In genomic region chr7:67546282-67546681, GRCm38 (mm10) we compare ENCODE assay signal across 33 mouse cellular contexts.
DNase-seq lines count a peak whose midpoint lies in the region; ATAC-seq and TF ChIP-seq lines count a peak whose summit lies in the region.
"Had no signal": no experiment of that assay in that cellular context is flagged by ENCODE, and none has a peak within 500 bp of the region (broad histone marks: within the 10 kb centered on the region; RNA-seq: fewer than 3 reads in every experiment).

No protein-coding gene starts in this region.

- no peak overlapping the region for H3K4me3 ChIP-seq in MEL (ENCODE audit: control insufficient read depth in 1 of 2, insufficient read depth in 1 of 2, low read depth in 2 of 2, low read length in 2 of 2)
- H3K4me3 ChIP-seq in forebrain, embryonic 12.5 days (replicated peaks), result no peak overlapping the region
- H3K4me3 ChIP-seq: embryonic facial prominence, embryonic 10.5 days; embryonic facial prominence, embryonic 15.5 days; forebrain, embryonic 15.5 days; heart, embryonic 10.5 days; heart, embryonic 15.5 days; limb, embryonic 10.5 days; limb, embryonic 15.5 days; midbrain, embryonic 10.5 days; midbrain, embryonic 15.5 days; neural tube, embryonic 12.5 days had no signal

- peaks cover 2 to 3% of the 10 kb centered on the region in 2 experiments; a peak in 3 of 4 replicates for H3K4me1 ChIP-seq in MEL (ENCODE audit: control insufficient read depth in 1 of 2, insufficient read depth in 2 of 2, low read length in 2 of 2)
- peaks cover 2% of the 10 kb centered on the region; the same call in 1 of the 2 replicates for H3K4me1 ChIP-seq in forebrain, embryonic 12.5 days
- H3K4me1 ChIP-seq: neural tube, embryonic 12.5 days had no signal

- TF ChIP-seq EP300 in MEL (IDR thresholded peaks at IDR 0.05; ENCODE audit: low read depth in 1 of 2, low read length in 2 of 2), result peak; percentile 39 to 82; a peak in 3 of 4 replicates

- ATAC-seq in hematopoietic stem cell, adult 5-6 weeks (replicated peaks in 1 of 2; ENCODE audit: insufficient read depth in 1 of 2, low FRiP score in 2 of 2, low TSS enrichment in 1 of 2, low read depth in 1 of 2, poor library complexity in 2 of 2, severe bottlenecking in 2 of 2), result peak; percentile 75 to 86
- ATAC-seq in forebrain, embryonic 12.5 days (ENCODE audit: low FRiP score), result no peak
- ATAC-seq: forebrain, embryonic 15.5 days; intestine, postnatal 0 days; midbrain, embryonic 15.5 days had no signal

- no peak overlapping the region for H3K4me2 ChIP-seq in forebrain, embryonic 12.5 days
- H3K4me2 ChIP-seq: embryonic facial prominence, embryonic 15.5 days; forebrain, embryonic 15.5 days; heart, embryonic 15.5 days; hindbrain, embryonic 14.5 days; limb, embryonic 15.5 days; midbrain, embryonic 15.5 days; neural tube, embryonic 12.5 days had no signal

- H3K27ac ChIP-seq in MEL (ENCODE audit: control insufficient read depth, low read depth, low read length), result no peak overlapping the region
- H3K27ac ChIP-seq in forebrain, embryonic 12.5 days, result no peak overlapping the region
- H3K27ac ChIP-seq: embryonic facial prominence, embryonic 10.5 days; embryonic facial prominence, embryonic 15.5 days; forebrain, embryonic 15.5 days; heart, embryonic 10.5 days; heart, embryonic 15.5 days; hindbrain, embryonic 14.5 days; limb, embryonic 10.5 days; limb, embryonic 15.5 days; liver, embryonic 14.5 days; macrophage; midbrain, embryonic 10.5 days; midbrain, embryonic 15.5 days; neural tube, embryonic 12.5 days; stomach, postnatal 0 days had no signal

- no peaks in the 10 kb centered on the region for H3K79me2 ChIP-seq in MEL (ENCODE audit: control insufficient read depth, insufficient read depth, low read length, poor library complexity)

- no peaks in the 10 kb centered on the region for H3K36me3 ChIP-seq in MEL (ENCODE audit: control insufficient read depth in 1 of 2, insufficient read depth in 2 of 2, low read length in 2 of 2)
- 0 out of 2 replicates have a peak, but pooled peaks cover 2% of the 10 kb centered on the region for H3K36me3 ChIP-seq in splenic B cell, adult 2 months (ENCODE audit: control insufficient read depth, insufficient read depth, low read length, poor library complexity, severe bottlenecking)
- no peaks in the 10 kb centered on the region for H3K36me3 ChIP-seq in forebrain, embryonic 12.5 days (replicated peaks)
- H3K36me3 ChIP-seq: embryonic facial prominence, embryonic 10.5 days; embryonic facial prominence, embryonic 15.5 days; forebrain, embryonic 15.5 days; heart, embryonic 10.5 days; heart, embryonic 15.5 days; limb, embryonic 10.5 days; limb, embryonic 15.5 days; midbrain, embryonic 10.5 days; midbrain, embryonic 15.5 days; neural tube, embryonic 12.5 days had no signal

- no peak for TF ChIP-seq RAD21 in MEL (IDR thresholded peaks at IDR 0.05; ENCODE audit: low read depth, low read length)

- WGBS in forebrain, embryonic 12.5 days, result 92% methylated on average over 5 of the region's 5 CpGs

- TF ChIP-seq CTCF in MEL (IDR thresholded peaks at IDR 0.05 in 2 of 3, conservative IDR thresholded peaks at IDR 0.05 in 1 of 3; ENCODE audit: control insufficient read depth in 1 of 3, insufficient read depth in 1 of 3, low read depth in 2 of 3, low read length in 3 of 3, poor library complexity in 1 of 3, severe bottlenecking in 1 of 3), result no peak

- peak; percentile 12 to 21 for DNase-seq in spleen, postnatal 36 days (ENCODE audit: low spot score in 2 of 2)
- DNase-seq in spleen, adult 12 weeks (ENCODE audit: low spot score), result no peak
- DNase-seq in MEL (ENCODE audit: low read depth, low spot score), result peak; percentile 85
- DNase-seq in splenic B cell, adult 2 months (ENCODE audit: low read depth, low spot score), result peak; percentile 68
- no peak for DNase-seq in right cerebral cortex, postnatal 25 days
- no peak for DNase-seq in adrenal gland, adult 8-10 months
- DNase-seq: adrenal gland, postnatal 36 days; cerebellum, adult 2 months; cerebellum, postnatal 14 days; gastrocnemius, postnatal 10 days; kidney, adult 9 months; kidney, postnatal 10 days; layer of hippocampus, adult 9-11 months; lung, adult 2 months; lung, postnatal 10 days; thymus, adult 18-20 months had no signal

- no peaks in the 10 kb centered on the region for H3K27me3 ChIP-seq in MEL (ENCODE audit: control insufficient read depth in 1 of 2, insufficient read depth in 2 of 2, low read length in 2 of 2)
- H3K27me3 ChIP-seq in splenic B cell, adult 2 months (ENCODE audit: control insufficient read depth, insufficient read depth, low read length, poor library complexity, severe bottlenecking), result no peaks in the 10 kb centered on the region
- H3K27me3 ChIP-seq in forebrain, embryonic 12.5 days, result no peaks in the 10 kb centered on the region
- H3K27me3 ChIP-seq: embryonic facial prominence, embryonic 15.5 days; forebrain, embryonic 15.5 days; heart, embryonic 15.5 days; limb, embryonic 15.5 days; midbrain, embryonic 15.5 days; neural tube, embryonic 12.5 days had no signal

- no peak overlapping the region for H3K9ac ChIP-seq in MEL (ENCODE audit: control insufficient read depth, low read depth, low read length, poor library complexity, severe bottlenecking)
- no peak overlapping the region for H3K9ac ChIP-seq in forebrain, embryonic 12.5 days
- H3K9ac ChIP-seq: embryonic facial prominence, embryonic 15.5 days; forebrain, embryonic 15.5 days; heart, embryonic 15.5 days; hindbrain, embryonic 14.5 days; limb, embryonic 15.5 days; liver, embryonic 14.5 days; midbrain, embryonic 15.5 days; neural tube, embryonic 12.5 days had no signal

- H3K9me3 ChIP-seq in MEL (replicated peaks; ENCODE audit: insufficient read depth, low read length), result no peaks in the 10 kb centered on the region
- no peaks in the 10 kb centered on the region for H3K9me3 ChIP-seq in forebrain, embryonic 12.5 days
- H3K9me3 ChIP-seq: embryonic facial prominence, embryonic 10.5 days; embryonic facial prominence, embryonic 15.5 days; forebrain, embryonic 15.5 days; heart, embryonic 10.5 days; heart, embryonic 15.5 days; limb, embryonic 10.5 days; limb, embryonic 15.5 days; midbrain, embryonic 10.5 days; midbrain, embryonic 15.5 days; neural tube, embryonic 12.5 days had no signal

- TF ChIP-seq POLR2A in MEL (IDR thresholded peaks at IDR 0.05; ENCODE audit: control insufficient read depth in 1 of 2, insufficient read depth in 1 of 2, low read depth in 1 of 2, low read length in 2 of 2, poor library complexity in 1 of 2), result no peak

TF ChIP-seq in MEL, 35 proteins besides CTCF, POLR2A, EP300 and RAD21 (continues in another document):
- TF ChIP-seq BHLHE40 (IDR thresholded peaks at IDR 0.05; ENCODE audit: borderline replicate concordance, low read depth, low read length) (no peak), MAX (IDR thresholded peaks at IDR 0.05; ENCODE audit: low read length) (peak; percentile 34; the same call in 1 of the 2 replicates), MYB (IDR thresholded peaks at IDR 0.05; ENCODE audit: low read depth, low read length) (no peak), NELFE (IDR thresholded peaks at IDR 0.05; ENCODE audit: low read depth, low read length) (no peak), HCFC1 (IDR thresholded peaks at IDR 0.05; ENCODE audit: low read depth, low read length) (no peak), ZC3H11A (IDR thresholded peaks at IDR 0.05; ENCODE audit: low read depth, low read length) (no peak), MXI1 (IDR thresholded peaks at IDR 0.05; ENCODE audit: low read depth, low read length) (no peak), POLR2AphosphoS2 (IDR thresholded peaks at IDR 0.05; ENCODE audit: low read length) (no peak), GATA1 (IDR thresholded peaks at IDR 0.05; ENCODE audit: low read depth, low read length) (0 out of 2 replicates have a peak, but pooled peaks have one; percentile 7), CHD2 (IDR thresholded peaks at IDR 0.05; ENCODE audit: low read length) (no peak), JUND (IDR thresholded peaks at IDR 0.05; ENCODE audit: low read depth, low read length) (no peak), MAFK (IDR thresholded peaks at IDR 0.05; ENCODE audit: borderline replicate concordance, low read depth, low read length) (no peak), MEF2A (IDR thresholded peaks at IDR 0.05; ENCODE audit: extremely low read depth, insufficient replicate concordance, low read depth, low read length, poor library complexity, severe bottlenecking) (no peak), SIN3A (IDR thresholded peaks at IDR 0.05; ENCODE audit: low read length) (no peak), USF2 (IDR thresholded peaks at IDR 0.05; ENCODE audit: borderline replicate concordance in 1 of 2, insufficient read depth in 1 of 2, low read depth in 1 of 2, low read length in 2 of 2) (no peak), CHD1 (IDR thresholded peaks at IDR 0.05; ENCODE audit: low read depth, low read length) (no peak), SMC3 (IDR thresholded peaks at IDR 0.05; ENCODE audit: low read depth, low read length) (0 out of 2 replicates have a peak, but pooled peaks have one; percentile 9), ZNF384 (IDR thresholded peaks at IDR 0.05; ENCODE audit: low read depth, low read length) (no peak), ZMIZ1 (IDR thresholded peaks at IDR 0.05; ENCODE audit: low read depth, low read length) (no peak), E2F4 (IDR thresholded peaks at IDR 0.05; ENCODE audit: borderline replicate concordance, low read depth, low read length) (no peak), TAL1 (IDR thresholded peaks at IDR 0.05; ENCODE audit: low read length) (no peak), ETS1 (IDR thresholded peaks at IDR 0.05; ENCODE audit: low read depth, low read length) (0 out of 2 replicates have a peak, but pooled peaks have one; percentile 9), GABPA (IDR thresholded peaks at IDR 0.05; ENCODE audit: low read depth, low read length) (no peak), NRF1 (IDR thresholded peaks at IDR 0.05; ENCODE audit: insufficient read depth, low read depth, low read length, poor library complexity, severe bottlenecking) (no peak), MAZ (IDR thresholded peaks at IDR 0.05; ENCODE audit: low read depth, low read length) (no peak), ZKSCAN1 (IDR thresholded peaks at IDR 0.05; ENCODE audit: low read depth, low read length) (no peak), ELF1 (IDR thresholded peaks at IDR 0.05; ENCODE audit: low read depth, low read length) (no peak), TCF12 (IDR thresholded peaks at IDR 0.05; ENCODE audit: low read depth, low read length) (peak; percentile 26; the same call in 1 of the 2 replicates), MYC (IDR thresholded peaks at IDR 0.05; ENCODE audit: low read depth, low read length) (peak; percentile 52; the same call in 1 of the 2 replicates), UBTF (IDR thresholded peaks at IDR 0.05; ENCODE audit: borderline replicate concordance, insufficient read depth, low read depth, low read length) (no peak), POLR2AphosphoS5 (IDR thresholded peaks at IDR 0.05; ENCODE audit: borderline replicate concordance, low read depth, low read length) (no peak), RCOR1 (IDR thresholded peaks at IDR 0.05; ENCODE audit: low read depth, low read length) (peak; percentile 66)

Comparison
In these comparisons a context has a peak if more than half of its experiments do, and no peak if none do; other contexts are left out.
1. DNase-seq: peak in spleen, postnatal 36 days (2 of 2), MEL (single experiment) and splenic B cell, adult 2 months (single experiment); none in spleen, adult 12 weeks (single experiment), right cerebral cortex, postnatal 25 days (single experiment) and adrenal gland, adult 8-10 months (single experiment).